Mouse (Mus musculus): Measurements from ENCODE around the gene Mfsd4a.

- peak; percentile 78 for TF ChIP-seq CTCF (IDR thresholded peaks at IDR 0.05; ENCODE audit: control insufficient read depth, insufficient read depth, low read length)
- TF ChIP-seq POLR2A (IDR thresholded peaks at IDR 0.05; ENCODE audit: borderline replicate concordance, control insufficient read depth, low read depth, low read length), result no peak
Measured at GRCm38 (mm10) chr1:132116606-132117005, 48.7 kb upstream of the Mfsd4a start.
